Mouse (Mus musculus) embryo, embryonic 9.5 days (tissue): ENCODE results near the gene Tbx18.
A peak's percentile ranks its signal among the peaks of the same experiment; 100 is the strongest.

Experiments used
- DNase-seq: peaks from one replicate; pipeline ENCODE4 v3.0.0-alpha.2; 2017; ENCODE audit errors: extremely low spot score

Gene Tbx18

GRCm38 (mm10) chr9:87721793-87722192 lies 9.3 kb downstream of the Tbx18 start:
- DNase-seq = peak; percentile 19

GRCm38 (mm10) chr9:87710360-87710759 lies 20.7 kb downstream of the Tbx18 start:
- no peak for DNase-seq

- no peak for DNase-seq
Observed at GRCm38 (mm10) chr9:87708151-87708550, 22.9 kb downstream of the Tbx18 start.

GRCm38 (mm10) chr9:87702267-87702666 lies 28.8 kb downstream of the Tbx18 start:
- DNase-seq = no peak

GRCm38 (mm10) chr9:87686981-87687380 lies 44.1 kb downstream of the Tbx18 start:
- DNase-seq = no peak

- DNase-seq = no peak
Observed at GRCm38 (mm10) chr9:87682247-87682646, 48.8 kb downstream of the Tbx18 start.
